Mouse (Mus musculus) hindbrain, embryonic 14.5 days (tissue): ENCODE results near the gene Brd4. TPM values are rescaled to one million over a fixed set of nuclear protein-coding genes. Genes with fewer than 3 reads are reported as not detected.
A peak's percentile ranks its signal among the peaks of the same experiment; 100 is the strongest.
"Not testable (repeated sequence)": the region's sequence is repeated elsewhere in the genome, so short reads cannot be mapped to it uniquely, and the experiment has no call there.

Source experiments
- ATAC-seq: fragments of 200-750 bp; cut with Nextera tagmentation; 2 replicates; pipeline ENCODE4 v1.8.0; 2017; ENCODE audit warnings: moderate number of reproducible peaks, mild to moderate bottlenecking, moderate TSS enrichment, moderate library complexity; ENCODE audit not compliant: low FRiP score
- DNase-seq: peaks from one replicate; pipeline ENCODE4 v3.0.0-alpha.2; 2015; ENCODE audit warnings: low spot score
- H3K27ac ChIP-seq: fragments of 300-500 bp; sonication (generic); 2 replicates; pipeline ENCODE4 v1.5.1; 2014; ENCODE audit warnings: mild to moderate bottlenecking, moderate library complexity
- H3K27me3 ChIP-seq: fragments of 300-500 bp; sonication (generic); 2 replicates; pipeline ENCODE4 v1.6.1; 2014; ENCODE audit warnings: mild to moderate bottlenecking, low read length, mixed read lengths; ENCODE audit not compliant: control insufficient read depth, insufficient read depth
- H3K36me3 ChIP-seq: fragments of 300-500 bp; sonication (generic); replicated peaks from 2 replicates; pipeline ENCODE4 v1.6.1; 2014; ENCODE audit not compliant: control insufficient read depth, insufficient read depth
- H3K4me1 ChIP-seq: fragments of 300-500 bp; sonication (generic); replicated peaks from 2 replicates; pipeline ENCODE4 v1.6.1; 2014; ENCODE audit warnings: antibody characterized with exemption, low read length, mixed read lengths; ENCODE audit not compliant: control insufficient read depth, insufficient read depth
- H3K4me2 ChIP-seq: fragments of 300-500 bp; sonication (generic); replicated peaks from 2 replicates; pipeline ENCODE4 v1.6.1; 2014; ENCODE audit warnings: mild to moderate bottlenecking, moderate library complexity
- H3K4me3 ChIP-seq: fragments of 300-500 bp; sonication (generic); replicated peaks from 2 replicates; pipeline ENCODE4 v1.5.1; 2014; ENCODE audit warnings: mild to moderate bottlenecking, low read length
- H3K9ac ChIP-seq: fragments of 300-500 bp; sonication (generic); 2 replicates; pipeline ENCODE4 v1.6.1; 2014
- H3K9me3 ChIP-seq: fragments of 300-500 bp; sonication (generic); 2 replicates; pipeline ENCODE4 v1.6.1; 2016; ENCODE audit warnings: low read length; ENCODE audit not compliant: control insufficient read depth
- WGBS: fragments of 180-500 bp; shearing (Covaris S2); extraction: QIAGEN DNeasy Blood & Tissue Kit; methylation state at CpG from one replicate; pipeline ENCODE4 v1.1.7; 2014; 5-methylcytosine and 5-hydroxymethylcytosine counted together
- polyA plus RNA-seq: library from polyadenylated mRNA; unstranded; fragments of >200 nt; fragmentation: Nextera tagmentation; extraction: Ambion mirVana; gene quantifications from 2 replicates; pipeline ENCODE4 v1.2.1, GENCODE M21; 2014

Gene Brd4
- polyA plus RNA-seq, 1 experiment from 2014 or later = 87.9 TPM

DNA sequence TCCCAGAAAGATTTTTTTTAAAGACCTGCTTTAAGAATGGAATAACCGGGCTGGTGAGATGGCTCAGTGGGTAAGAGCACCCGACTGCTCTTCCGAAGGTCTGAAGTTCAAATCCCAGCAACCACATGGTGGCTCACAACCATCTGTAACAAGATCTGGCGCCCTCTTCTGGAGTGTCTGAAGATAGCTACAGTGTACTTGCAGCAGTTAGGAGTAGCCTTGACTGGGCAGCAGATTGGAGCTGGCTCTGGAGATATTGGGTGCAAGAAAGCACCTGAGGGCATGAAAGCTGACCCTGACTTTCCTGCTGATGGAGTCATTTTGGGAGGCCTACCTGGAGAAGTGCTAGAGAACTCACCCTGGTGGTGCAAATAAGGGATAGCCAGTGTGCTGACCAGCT is 68.9 kb downstream of the Brd4 start:
- peaks cover 89% of the 10 kb centered on the region for H3K36me3 ChIP-seq
- 68% methylated on average over 4 of the region's 4 CpGs for WGBS
- H3K27me3 ChIP-seq, H3K4me1 ChIP-seq, H3K9ac ChIP-seq, H3K9me3 ChIP-seq, H3K27ac ChIP-seq, ATAC-seq, DNase-seq, H3K4me2 ChIP-seq, H3K4me3 ChIP-seq: not testable (repeated sequence)

- 81% methylated on average over 6 of the region's 6 CpGs for WGBS
These were observed 73.0 kb downstream of the Brd4 start for GRCm38 (mm10) chr17:32211554-32211953.

GRCm38 (mm10) chr17:32209752-32210151 is 74.8 kb downstream of the Brd4 start:
- Histone ChIP-seq H3K4me2 (no peak overlapping the region), H3K36me3 (peaks cover 98% of the 10 kb centered on the region), H3K9ac (no peak overlapping the region), H3K4me3 (no peak overlapping the region), H3K27ac (no peak overlapping the region), H3K9me3 (no peaks in the 10 kb centered on the region), H3K4me1 (no peaks in the 10 kb centered on the region), H3K27me3 (no peaks in the 10 kb centered on the region)
- 29% methylated on average over 3 of the region's 3 CpGs for WGBS
- DNase-seq (peak; percentile 75), ATAC-seq (peak; percentile 60; the same call in 1 of the 2 replicates)

More at GRCm38 (mm10) chr17:32211554-32211953, 73.0 kb downstream of the Brd4 start:
- peaks cover 97% of the 10 kb centered on the region for H3K36me3 ChIP-seq
- H3K27me3 ChIP-seq, DNase-seq, H3K4me3 ChIP-seq, H3K4me2 ChIP-seq, ATAC-seq, H3K4me1 ChIP-seq, H3K9me3 ChIP-seq, H3K9ac ChIP-seq, H3K27ac ChIP-seq: not testable (repeated sequence)

DNA sequence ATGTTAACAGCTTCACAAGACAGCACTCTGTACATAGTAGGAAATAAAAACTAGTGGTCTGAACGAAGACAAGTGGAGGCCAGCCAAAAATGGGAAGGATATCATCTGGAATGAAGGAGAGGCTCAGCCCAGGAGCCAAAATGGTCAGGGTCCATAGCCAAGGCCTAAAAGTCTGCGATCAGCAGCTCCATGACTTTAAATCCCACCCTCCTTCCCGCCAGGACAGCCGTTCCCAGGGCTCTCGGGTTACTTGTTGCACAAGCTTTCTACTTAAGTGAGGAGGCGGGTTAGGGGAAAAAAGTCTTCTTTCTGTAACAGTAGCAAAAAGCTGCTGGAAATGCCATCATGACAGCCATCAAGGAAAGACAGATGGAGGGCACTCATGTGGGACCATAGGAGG is 75.4 kb downstream of the Brd4 start:
- Histone ChIP-seq H3K27ac (no peak overlapping the region), H3K4me3 (no peak overlapping the region), H3K9me3 (no peaks in the 10 kb centered on the region), H3K4me2 (no peak overlapping the region), H3K36me3 (peaks cover 98% of the 10 kb centered on the region), H3K9ac (no peak overlapping the region), H3K4me1 (no peaks in the 10 kb centered on the region), H3K27me3 (no peaks in the 10 kb centered on the region)
- DNase-seq (no peak), ATAC-seq (no peak)
- WGBS = 68% methylated on average over 6 of the region's 6 CpGs

GRCm38 (mm10) chr17:32207586-32208245 is 76.8 kb downstream of the Brd4 start:
- H3K9ac ChIP-seq = no peak overlapping the region
- DNase-seq (no peak), ATAC-seq (no peak)
- H3K36me3 ChIP-seq = peaks cover 98% of the 10 kb centered on the region
- 81% methylated on average over 5 of the region's 5 CpGs for WGBS
- no peak overlapping the region for H3K4me2 ChIP-seq
- H3K27ac ChIP-seq = no peak overlapping the region
- no peaks in the 10 kb centered on the region for H3K9me3 ChIP-seq
- H3K27me3 ChIP-seq = no peaks in the 10 kb centered on the region
- H3K4me3 ChIP-seq = no peak overlapping the region
- H3K4me1 ChIP-seq = no peaks in the 10 kb centered on the region

DNA sequence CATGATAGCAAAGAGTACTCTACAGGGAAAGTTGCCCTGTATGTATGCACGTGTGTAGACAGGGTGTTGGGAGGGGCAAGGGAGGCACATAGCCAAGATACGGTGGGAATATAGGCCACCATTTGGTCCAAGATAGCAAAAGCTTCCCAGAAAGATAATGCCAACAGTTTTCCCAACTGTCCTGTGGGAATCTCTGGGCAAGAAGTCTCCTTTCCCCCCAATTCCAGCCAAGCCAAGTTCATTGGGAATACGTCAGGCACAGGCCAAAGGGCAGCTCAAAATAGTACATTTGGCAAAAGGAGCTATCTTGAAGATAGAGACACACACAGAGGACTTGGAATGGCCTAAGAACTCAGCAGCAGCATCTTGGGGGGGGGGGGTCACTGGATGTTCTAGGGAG is 79.2 kb downstream of the Brd4 start:
- no peak for DNase-seq
- peaks cover 99% of the 10 kb centered on the region for H3K36me3 ChIP-seq

DNA sequence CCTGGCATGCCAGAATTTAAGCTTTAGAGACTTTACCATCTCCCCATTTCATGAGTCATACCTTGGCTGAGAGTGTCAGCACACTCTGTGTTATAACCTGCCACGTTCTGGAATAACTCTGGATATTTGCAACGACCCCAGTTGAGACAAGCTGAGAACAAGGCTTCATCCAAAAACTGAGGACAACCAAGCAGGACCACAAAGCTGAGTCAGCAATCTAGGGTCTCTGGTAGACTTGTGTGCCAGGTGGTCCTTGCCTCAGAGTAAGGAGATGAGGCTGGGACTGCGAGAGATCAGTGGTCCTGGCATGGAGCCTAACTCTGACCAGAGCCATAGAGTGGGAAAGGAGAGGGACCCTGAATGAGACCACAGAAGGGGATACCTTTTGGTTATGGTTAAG is 81.5 kb downstream of the Brd4 start:
- Histone ChIP-seq H3K4me1 (no peaks in the 10 kb centered on the region), H3K4me2 (no peak overlapping the region), H3K27me3 (no peaks in the 10 kb centered on the region), H3K9me3 (no peaks in the 10 kb centered on the region), H3K36me3 (peaks cover 99% of the 10 kb centered on the region), H3K4me3 (no peak overlapping the region), H3K9ac (no peak overlapping the region), H3K27ac (no peak overlapping the region)
- WGBS = 92% methylated on average over 3 of the region's 3 CpGs
- ATAC-seq (no peak), DNase-seq (no peak)

More for the DNA sequence above, 79.2 kb downstream of the Brd4 start:
- no peak overlapping the region for H3K4me2 ChIP-seq
- no peaks in the 10 kb centered on the region for H3K4me1 ChIP-seq
- 88% methylated on average over 3 of the region's 3 CpGs for WGBS
- no peak overlapping the region for H3K27ac ChIP-seq
- H3K4me3 ChIP-seq = no peak overlapping the region
- H3K9me3 ChIP-seq = no peaks in the 10 kb centered on the region
- H3K9ac ChIP-seq = no peak overlapping the region
- no peaks in the 10 kb centered on the region for H3K27me3 ChIP-seq
- no peak for ATAC-seq

- H3K9me3 ChIP-seq = no peaks in the 10 kb centered on the region
- ATAC-seq = no peak
These were observed 83.4 kb downstream of the Brd4 start for GRCm38 (mm10) chr17:32201086-32201485.

GRCm38 (mm10) chr17:32199796-32200195 is 84.7 kb downstream of the Brd4 start:
- WGBS = 95% methylated on average over 2 of the region's 2 CpGs
- peaks cover 98% of the 10 kb centered on the region for H3K36me3 ChIP-seq

More at GRCm38 (mm10) chr17:32201086-32201485, 83.4 kb downstream of the Brd4 start:
- H3K4me3 ChIP-seq = no peak overlapping the region
- no peak overlapping the region for H3K4me2 ChIP-seq
- H3K36me3 ChIP-seq = peaks cover 100% of the 10 kb centered on the region
- no peak overlapping the region for H3K27ac ChIP-seq
- WGBS = 90% methylated on average over 5 of the region's 5 CpGs
- DNase-seq = no peak
- no peak overlapping the region for H3K9ac ChIP-seq
- no peaks in the 10 kb centered on the region for H3K27me3 ChIP-seq
- H3K4me1 ChIP-seq = no peaks in the 10 kb centered on the region

GRCm38 (mm10) chr17:32197156-32197555 is 87.4 kb downstream of the Brd4 start:
- H3K27me3 ChIP-seq = no peaks in the 10 kb centered on the region
- no peaks in the 10 kb centered on the region for H3K9me3 ChIP-seq
- no peak for DNase-seq
- H3K4me3 ChIP-seq = no peak overlapping the region
- no peak overlapping the region for H3K9ac ChIP-seq
- H3K27ac ChIP-seq = no peak overlapping the region
- no peaks in the 10 kb centered on the region for H3K4me1 ChIP-seq
- ATAC-seq = no peak
- H3K4me2 ChIP-seq = no peak overlapping the region
- 71% methylated on average over 14 of the region's 14 CpGs for WGBS
- peaks cover 72% of the 10 kb centered on the region for H3K36me3 ChIP-seq

More at GRCm38 (mm10) chr17:32199796-32200195, 84.7 kb downstream of the Brd4 start:
- Histone ChIP-seq H3K27me3 (no peaks in the 10 kb centered on the region), H3K9me3 (no peaks in the 10 kb centered on the region), H3K27ac (no peak overlapping the region), H3K4me3 (no peak overlapping the region), H3K4me1 (no peaks in the 10 kb centered on the region), H3K9ac (no peak overlapping the region), H3K4me2 (no peak overlapping the region)
- DNase-seq (no peak), ATAC-seq (no peak)
